Mouse (Mus musculus) thymus, adult 2 months (tissue): ENCODE measurements at regions not wholly inside any gene's neighbourhood (a gene's known extent, or its start where the extent isn't known, plus 50 kb on each side); places are given as distances from the start of the nearest gene placed in this dataset.

Source experiments
- DNase-seq: peaks from one replicate; pipeline ENCODE4 v3.0.0; 2021
- H3K27ac ChIP-seq: fragments of 200-500 bp; 2 replicates; pipeline ENCODE4 v1.5.1; 2012; ENCODE audit warnings: low read length, control low read depth; ENCODE audit not compliant: control insufficient read depth, insufficient read depth
- H3K27me3 ChIP-seq: fragments of 200-500 bp; 2 replicates; pipeline ENCODE4 v1.6.1; 2012; ENCODE audit warnings: mild to moderate bottlenecking, low read length, moderate library complexity, mixed read lengths; ENCODE audit not compliant: control insufficient read depth, insufficient read depth
- H3K36me3 ChIP-seq: fragments of 200-500 bp; 2 replicates; pipeline ENCODE4 v1.6.1; 2012; ENCODE audit warnings: mild to moderate bottlenecking, low read length, moderate library complexity; ENCODE audit not compliant: control insufficient read depth, insufficient read depth
- H3K4me1 ChIP-seq: fragments of 200-500 bp; replicated peaks from 2 replicates; pipeline ENCODE4 v1.6.1; 2012; ENCODE audit warnings: low read length; ENCODE audit not compliant: control insufficient read depth, insufficient read depth
- H3K4me3 ChIP-seq: fragments of 200-500 bp; 2 replicates; pipeline ENCODE4 v1.5.1; 2012; ENCODE audit warnings: mild to moderate bottlenecking, low read length, control low read depth, moderate library complexity; ENCODE audit not compliant: control insufficient read depth, insufficient read depth
- CTCF ChIP-seq: fragments of 200-500 bp; IDR thresholded peaks from 2 replicates; pipeline ENCODE4 v1.5.1; 2012; ENCODE audit warnings: mild to moderate bottlenecking, control low read depth, low read length, moderate library complexity, borderline replicate concordance; ENCODE audit not compliant: control insufficient read depth, poor library complexity, insufficient read depth; ENCODE audit errors: extremely low read depth
- POLR2A ChIP-seq: fragments of 200-500 bp; IDR thresholded peaks from 2 replicates; pipeline ENCODE4 v1.6.1; 2012; ENCODE audit warnings: mild to moderate bottlenecking, low read length, control low read depth, moderate library complexity; ENCODE audit not compliant: control insufficient read depth, poor library complexity, insufficient read depth; ENCODE audit errors: extremely low read depth
- WGBS: fragments of 180-500 bp; shearing (Covaris S2); methylation state at CpG from one replicate; pipeline ENCODE4 v1.1.7; 2018; 5-methylcytosine and 5-hydroxymethylcytosine counted together

DNA sequence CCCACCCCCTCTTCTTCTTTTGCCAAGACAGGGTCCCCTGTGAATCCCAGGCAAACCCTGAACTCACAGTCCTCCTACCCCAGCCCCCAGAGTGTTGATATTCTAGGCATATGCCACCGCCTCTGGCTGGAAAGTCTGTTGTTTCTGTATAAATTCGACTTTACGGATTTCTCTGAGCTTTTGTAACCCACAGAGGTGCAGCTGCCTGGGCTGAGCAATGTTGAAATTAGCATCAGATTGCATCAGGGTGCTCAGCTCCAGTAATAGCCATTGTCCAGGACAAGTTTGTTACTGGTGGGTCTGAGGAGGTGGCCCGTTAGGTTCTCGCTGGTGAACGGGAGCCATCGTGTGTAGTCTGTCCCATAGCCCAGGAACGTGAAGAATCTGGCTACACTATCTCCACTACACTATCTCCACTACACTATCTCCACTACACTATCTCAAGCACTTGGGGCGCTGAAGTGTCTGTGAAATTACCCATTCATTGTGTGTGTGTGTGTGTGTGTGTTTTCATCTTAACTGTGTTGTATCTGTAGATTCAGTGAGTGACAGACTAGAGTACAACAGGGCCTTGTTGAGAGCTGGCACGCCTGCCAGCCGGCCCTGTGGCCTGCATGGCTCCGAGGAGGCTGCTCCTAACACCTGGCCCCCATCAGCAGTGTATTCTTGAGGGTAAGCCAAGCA lies 92.4 kb upstream of the Hnrnpk start:
- no peak for TF ChIP-seq POLR2A
- no peak for TF ChIP-seq CTCF
- Histone ChIP-seq H3K27ac (no peak overlapping the region), H3K4me1 (no peaks in the 10 kb centered on the region), H3K4me3 (no peak overlapping the region), H3K27me3 (no peaks in the 10 kb centered on the region), H3K36me3 (no peaks in the 10 kb centered on the region)
- no peak for DNase-seq
- WGBS = 90% methylated on average over 12 of the region's 12 CpGs

GRCm38 (mm10) chr13:58494726-58495125 lies 91.6 kb upstream of the Hnrnpk start:
- no peak overlapping the region for H3K4me3 ChIP-seq
- 42% methylated on average over 5 of the region's 5 CpGs for WGBS
- TF ChIP-seq POLR2A (no peak), CTCF (no peak)
- H3K27ac ChIP-seq = no peak overlapping the region
- H3K27me3 ChIP-seq = no peaks in the 10 kb centered on the region
- no peaks in the 10 kb centered on the region for H3K4me1 ChIP-seq
- H3K36me3 ChIP-seq = no peaks in the 10 kb centered on the region
- DNase-seq = no peak

GRCm38 (mm10) chr13:58490829-58491228 lies 87.7 kb upstream of the Hnrnpk start:
- no peak for TF ChIP-seq CTCF
- Histone ChIP-seq H3K27me3 (no peaks in the 10 kb centered on the region), H3K27ac (no peak overlapping the region), H3K36me3 (no peaks in the 10 kb centered on the region), H3K4me1 (no peaks in the 10 kb centered on the region), H3K4me3 (no peak overlapping the region)
- DNase-seq = no peak
- WGBS = 71% methylated on average over 8 of the region's 8 CpGs

DNA sequence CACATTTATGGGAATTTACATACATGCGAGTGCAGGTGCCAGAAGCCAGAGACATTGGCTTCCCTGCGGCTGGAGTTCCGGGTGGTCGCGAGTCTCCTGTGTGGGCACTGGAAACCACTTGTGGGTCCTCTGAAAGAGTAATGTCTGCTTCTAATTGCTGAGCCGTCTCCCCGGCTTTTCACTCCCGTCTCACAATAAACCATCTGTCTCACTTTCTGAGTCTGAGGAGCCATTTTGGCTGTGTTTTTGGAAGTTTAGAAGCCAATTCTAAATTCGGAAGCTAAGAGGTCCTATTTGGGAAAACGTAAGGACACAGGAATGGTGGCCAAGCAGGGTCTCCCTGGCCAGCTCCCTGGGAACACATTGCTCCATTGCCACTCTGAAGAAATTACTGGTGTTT lies 81.9 kb upstream of the Hnrnpk start:
- H3K4me1 ChIP-seq = no peaks in the 10 kb centered on the region
- no peak overlapping the region for H3K4me3 ChIP-seq
- WGBS = 95% methylated on average over 10 of the region's 10 CpGs
- H3K27me3 ChIP-seq = no peaks in the 10 kb centered on the region
- DNase-seq = no peak
- TF ChIP-seq CTCF (no peak), POLR2A (no peak)
- H3K27ac ChIP-seq = no peak overlapping the region
- no peaks in the 10 kb centered on the region for H3K36me3 ChIP-seq

GRCm38 (mm10) chr13:58482701-58483100 lies 79.6 kb upstream of the Hnrnpk start:
- H3K4me1 ChIP-seq = no peaks in the 10 kb centered on the region
- no peaks in the 10 kb centered on the region for H3K27me3 ChIP-seq

GRCm38 (mm10) chr13:58480928-58481598 lies 77.9 kb upstream of the Hnrnpk start:
- Histone ChIP-seq H3K36me3 (no peaks in the 10 kb centered on the region), H3K4me3 (no peak overlapping the region), H3K4me1 (no peaks in the 10 kb centered on the region), H3K27ac (no peak overlapping the region), H3K27me3 (no peaks in the 10 kb centered on the region)
- WGBS = 18% methylated on average over 10 of the region's 10 CpGs
- no peak for DNase-seq
- TF ChIP-seq POLR2A = no peak
- TF ChIP-seq CTCF = no peak

More at GRCm38 (mm10) chr13:58482701-58483100, 79.6 kb upstream of the Hnrnpk start:
- Histone ChIP-seq H3K4me3 (no peak overlapping the region), H3K36me3 (no peaks in the 10 kb centered on the region), H3K27ac (no peak overlapping the region)
- DNase-seq = no peak
- 65% methylated on average over 9 of the region's 9 CpGs for WGBS
- TF ChIP-seq POLR2A = no peak
- no peak for TF ChIP-seq CTCF

DNA sequence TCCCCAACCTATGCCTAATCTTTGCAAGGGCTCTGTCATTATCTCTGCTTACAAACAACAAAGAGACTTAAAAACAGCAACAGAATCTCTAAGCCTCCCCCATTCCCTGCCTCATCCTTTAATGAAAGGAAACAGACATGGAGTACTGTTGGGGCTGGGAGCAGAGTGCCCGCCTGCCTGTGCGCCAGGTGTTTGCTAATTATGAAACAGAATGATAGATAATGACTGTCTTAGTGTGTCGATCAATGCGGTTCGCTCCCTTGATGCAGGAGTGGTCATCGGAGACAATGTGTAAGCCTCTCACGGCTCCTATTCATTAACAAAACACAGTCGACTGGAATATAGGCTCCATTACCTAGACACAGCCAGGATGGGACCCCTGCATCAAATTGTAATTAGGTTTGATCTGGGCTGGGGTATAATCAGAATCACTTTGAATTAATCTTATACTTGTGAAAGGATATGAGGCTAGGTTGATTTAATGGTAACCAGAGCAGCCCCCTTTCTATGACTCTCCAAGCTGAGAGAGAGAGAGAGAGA lies 77.3 kb upstream of the Hnrnpk start:
- no peak overlapping the region for H3K27ac ChIP-seq
- H3K36me3 ChIP-seq = no peaks in the 10 kb centered on the region
- H3K4me3 ChIP-seq = no peak overlapping the region
- no peaks in the 10 kb centered on the region for H3K4me1 ChIP-seq
- TF ChIP-seq POLR2A = no peak
- TF ChIP-seq CTCF = no peak
- H3K27me3 ChIP-seq = no peaks in the 10 kb centered on the region
- WGBS = 94% methylated on average over 8 of the region's 8 CpGs
- DNase-seq = no peak
